Mouse (Mus musculus) brown adipose tissue, adult 24 weeks (tissue): ENCODE results near the gene Apc2. TPM values are rescaled to one million over a fixed set of nuclear protein-coding genes. Genes with fewer than 3 reads are reported as not detected.

Experiments
- H3K27ac ChIP-seq: fragments of 200-500 bp; replicated peaks from 2 replicates; pipeline ENCODE4 v1.5.1; 2012; ENCODE audit warnings: low read depth, mild to moderate bottlenecking, low read length
- H3K4me1 ChIP-seq: fragments of 200-500 bp; 2 replicates; pipeline ENCODE4 v1.6.1; 2012; ENCODE audit warnings: low read length, mixed read lengths; ENCODE audit not compliant: control insufficient read depth, insufficient read depth, insufficient read length
- H3K4me3 ChIP-seq: fragments of 200-500 bp; 2 replicates; pipeline ENCODE4 v1.5.1; 2012; ENCODE audit warnings: low read depth, mild to moderate bottlenecking, low read length, moderate library complexity; ENCODE audit not compliant: insufficient read depth
- polyA plus RNA-seq: library from polyadenylated mRNA; stranded (reverse); fragments of >200 nt; gene quantifications from 2 replicates; pipeline ENCODE4 v1.2.4, GENCODE M21; 2012; ENCODE audit not compliant: missing spikeins, insufficient read depth, insufficient read length

Gene Apc2
- polyA plus RNA-seq, 1 experiment: not detected

GRCm38 (mm10) chr10:80297526-80298133, 1.9 kb downstream of the Apc2 start:
- Histone ChIP-seq H3K4me1 (peaks cover 5% of the 10 kb centered on the region; the same call in 1 of the 2 replicates), H3K27ac (no peak overlapping the region), H3K4me3 (no peak overlapping the region)

GRCm38 (mm10) chr10:80298571-80299281, 2.9 kb downstream of the Apc2 start:
- peak overlapping the region; percentile 22 for H3K4me3 ChIP-seq

GRCm38 (mm10) chr10:80299301-80299700, 3.5 kb downstream of the Apc2 start:
- H3K4me3 ChIP-seq: peak overlapping the region; percentile 22

More at GRCm38 (mm10) chr10:80298571-80299281, 2.9 kb downstream of the Apc2 start:
- peaks cover 5% of the 10 kb centered on the region; the same call in 1 of the 2 replicates for H3K4me1 ChIP-seq
- no peak overlapping the region for H3K27ac ChIP-seq

GRCm38 (mm10) chr10:80299824-80300223, 4.0 kb downstream of the Apc2 start:
- H3K27ac ChIP-seq: no peak overlapping the region
- H3K4me1 ChIP-seq: peaks cover 5% of the 10 kb centered on the region; the same call in 1 of the 2 replicates
- no peak overlapping the region for H3K4me3 ChIP-seq

More at GRCm38 (mm10) chr10:80299301-80299700, 3.5 kb downstream of the Apc2 start:
- Histone ChIP-seq H3K4me1 (peaks cover 5% of the 10 kb centered on the region; the same call in 1 of the 2 replicates), H3K27ac (no peak overlapping the region)

- Histone ChIP-seq H3K27ac (no peak overlapping the region), H3K4me3 (no peak overlapping the region), H3K4me1 (peaks cover 7% of the 10 kb centered on the region; the same call in 1 of the 2 replicates)
Measured at GRCm38 (mm10) chr10:80300672-80301181, 5.0 kb downstream of the Apc2 start.

- Histone ChIP-seq H3K27ac (0 out of 2 replicates have a peak overlapping the region, but pooled peaks have one; percentile 46), H3K4me1 (peaks cover 7% of the 10 kb centered on the region; the same call in 1 of the 2 replicates), H3K4me3 (no peak overlapping the region)
Measured at GRCm38 (mm10) chr10:80301256-80302081, 5.7 kb downstream of the Apc2 start.

- H3K27ac ChIP-seq: peak overlapping the region; percentile 33
- peak overlapping the region; percentile 32 for H3K4me3 ChIP-seq
Measured at GRCm38 (mm10) chr10:80302082-80302355, 6.2 kb downstream of the Apc2 start.

GRCm38 (mm10) chr10:80302471-80302881, 6.7 kb downstream of the Apc2 start:
- Histone ChIP-seq H3K4me3 (peak overlapping the region; percentile 8; the same call in 1 of the 2 replicates), H3K27ac (0 out of 2 replicates have a peak overlapping the region, but pooled peaks have one; percentile 7), H3K4me1 (peaks cover 7% of the 10 kb centered on the region; the same call in 1 of the 2 replicates)

More at GRCm38 (mm10) chr10:80302082-80302355, 6.2 kb downstream of the Apc2 start:
- H3K4me1 ChIP-seq: peaks cover 7% of the 10 kb centered on the region; the same call in 1 of the 2 replicates

GRCm38 (mm10) chr10:80304458-80304857, 8.7 kb downstream of the Apc2 start:
- no peak overlapping the region for H3K4me3 ChIP-seq
- H3K27ac ChIP-seq: no peak overlapping the region
- H3K4me1 ChIP-seq: peaks cover 7% of the 10 kb centered on the region; the same call in 1 of the 2 replicates

GRCm38 (mm10) chr10:80304862-80305261, 9.1 kb downstream of the Apc2 start:
- H3K27ac ChIP-seq: no peak overlapping the region
- H3K4me3 ChIP-seq: no peak overlapping the region
- peaks cover 7% of the 10 kb centered on the region; the same call in 1 of the 2 replicates for H3K4me1 ChIP-seq

- Histone ChIP-seq H3K27ac (no peak overlapping the region), H3K4me1 (no peaks in the 10 kb centered on the region)
Measured at GRCm38 (mm10) chr10:80311560-80311959, 15.8 kb downstream of the Apc2 start.

GRCm38 (mm10) chr10:80312586-80313504, 17.1 kb downstream of the Apc2 start:
- H3K27ac ChIP-seq: no peak overlapping the region
- H3K4me1 ChIP-seq: no peaks in the 10 kb centered on the region
- no peak overlapping the region for H3K4me3 ChIP-seq

More at GRCm38 (mm10) chr10:80311560-80311959, 15.8 kb downstream of the Apc2 start:
- H3K4me3 ChIP-seq: no peak overlapping the region

- Histone ChIP-seq H3K27ac (no peak overlapping the region), H3K4me3 (no peak overlapping the region), H3K4me1 (no peaks in the 10 kb centered on the region)
Measured at GRCm38 (mm10) chr10:80313627-80314201, 17.9 kb downstream of the Apc2 start.
